Mouse (Mus musculus) kidney, adult 9 months (tissue): ENCODE data around the gene Msl1.

Experiments used
- DNase-seq: peaks from one replicate; pipeline ENCODE4 v3.0.0; 2022

Msl1 gene

GRCm38 (mm10) chr11:98795015-98795713 is at the start of gene Msl1:
TSS of gene Msl1 (plus strand) at chr11:98795516.
- DNase-seq: peak; percentile 89

DNA sequence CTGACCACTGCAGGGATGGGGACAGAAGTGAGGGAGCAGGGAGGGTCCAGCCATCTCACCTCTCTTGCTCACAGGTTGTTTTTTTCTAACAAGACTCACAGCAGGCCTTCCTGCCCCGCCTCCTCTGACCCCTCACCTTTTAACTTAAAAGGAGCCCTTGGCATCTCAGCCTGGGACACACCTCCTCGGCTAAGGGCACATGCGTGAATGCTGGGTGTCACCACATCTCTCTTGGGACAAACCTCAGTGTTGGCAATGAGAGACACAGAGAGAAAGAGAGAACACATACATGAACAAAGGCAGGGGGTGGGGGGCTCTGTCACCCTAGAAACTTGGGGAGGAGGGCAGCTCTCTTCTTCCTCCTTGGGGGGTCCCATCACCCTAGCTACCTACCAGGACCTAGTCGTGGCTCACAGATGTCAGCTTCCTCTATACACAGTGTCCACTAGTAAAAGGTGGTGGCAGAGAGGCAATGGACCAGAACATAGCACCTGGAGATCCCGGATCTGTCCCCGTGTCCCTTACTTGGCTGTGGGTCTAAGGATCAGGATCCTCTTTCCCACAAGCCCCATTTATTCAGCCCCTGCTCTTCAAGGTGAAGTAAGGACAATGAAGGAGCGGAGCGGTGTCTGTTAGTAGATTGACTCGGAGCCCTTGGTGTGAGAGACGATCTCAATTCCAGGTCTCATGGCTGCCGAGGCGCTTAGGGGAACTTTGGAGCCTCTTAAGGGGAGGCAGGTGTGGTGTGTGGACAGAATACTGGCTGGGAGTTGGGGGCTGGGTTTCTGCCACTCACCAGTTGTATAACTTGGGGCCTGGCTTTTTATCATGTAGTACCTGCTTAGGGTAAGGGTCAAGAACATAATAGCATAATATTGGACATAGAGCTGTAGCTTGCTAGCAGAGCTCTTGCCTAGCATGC is 49.1 kb upstream of the Msl1 start:
- peak; percentile 52 for DNase-seq

DNA sequence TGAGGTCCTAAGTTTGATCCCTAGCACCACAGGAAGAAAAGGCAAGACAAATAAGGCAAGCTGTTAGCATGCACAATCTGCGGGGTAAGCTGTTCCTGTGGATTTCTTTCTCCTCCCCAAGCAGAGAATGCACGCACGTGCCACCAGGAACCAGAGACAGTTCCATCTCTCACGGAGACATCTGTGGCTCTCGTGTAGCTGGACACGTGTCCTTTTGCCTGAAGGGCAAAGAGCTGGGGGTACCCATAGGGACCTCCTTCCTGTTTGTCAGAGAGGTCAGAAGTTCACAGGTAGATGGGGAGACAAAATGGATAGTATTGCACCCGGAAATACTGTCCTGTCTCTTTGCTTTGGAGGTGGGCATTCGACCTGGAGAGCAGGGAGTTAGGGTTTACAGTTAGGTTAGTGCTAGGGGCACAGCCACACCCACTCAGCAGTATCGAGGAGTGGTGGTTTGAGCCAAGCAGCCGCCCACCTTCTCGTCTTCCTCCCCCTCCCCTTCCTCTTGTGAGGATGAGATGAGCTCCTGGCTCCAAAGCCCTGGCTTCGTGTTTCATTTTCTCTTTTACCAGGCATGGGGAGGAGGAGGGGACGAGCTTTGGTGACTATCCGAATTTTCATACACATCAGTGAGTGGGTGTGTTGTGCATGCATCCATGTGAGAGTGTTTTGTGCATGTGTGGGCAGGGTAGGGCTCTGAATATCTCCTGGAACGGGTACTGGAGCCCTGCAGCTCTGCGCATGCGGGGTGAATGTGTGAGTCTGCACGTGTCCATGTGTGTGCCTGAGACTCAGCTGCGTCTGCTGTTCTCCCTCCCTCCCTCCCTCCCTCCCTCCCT is 48.2 kb upstream of the Msl1 start:
- peak; percentile 90 for DNase-seq

- DNase-seq: peak; percentile 34
Observed at GRCm38 (mm10) chr11:98747804-98748505, 47.4 kb upstream of the Msl1 start.

DNA sequence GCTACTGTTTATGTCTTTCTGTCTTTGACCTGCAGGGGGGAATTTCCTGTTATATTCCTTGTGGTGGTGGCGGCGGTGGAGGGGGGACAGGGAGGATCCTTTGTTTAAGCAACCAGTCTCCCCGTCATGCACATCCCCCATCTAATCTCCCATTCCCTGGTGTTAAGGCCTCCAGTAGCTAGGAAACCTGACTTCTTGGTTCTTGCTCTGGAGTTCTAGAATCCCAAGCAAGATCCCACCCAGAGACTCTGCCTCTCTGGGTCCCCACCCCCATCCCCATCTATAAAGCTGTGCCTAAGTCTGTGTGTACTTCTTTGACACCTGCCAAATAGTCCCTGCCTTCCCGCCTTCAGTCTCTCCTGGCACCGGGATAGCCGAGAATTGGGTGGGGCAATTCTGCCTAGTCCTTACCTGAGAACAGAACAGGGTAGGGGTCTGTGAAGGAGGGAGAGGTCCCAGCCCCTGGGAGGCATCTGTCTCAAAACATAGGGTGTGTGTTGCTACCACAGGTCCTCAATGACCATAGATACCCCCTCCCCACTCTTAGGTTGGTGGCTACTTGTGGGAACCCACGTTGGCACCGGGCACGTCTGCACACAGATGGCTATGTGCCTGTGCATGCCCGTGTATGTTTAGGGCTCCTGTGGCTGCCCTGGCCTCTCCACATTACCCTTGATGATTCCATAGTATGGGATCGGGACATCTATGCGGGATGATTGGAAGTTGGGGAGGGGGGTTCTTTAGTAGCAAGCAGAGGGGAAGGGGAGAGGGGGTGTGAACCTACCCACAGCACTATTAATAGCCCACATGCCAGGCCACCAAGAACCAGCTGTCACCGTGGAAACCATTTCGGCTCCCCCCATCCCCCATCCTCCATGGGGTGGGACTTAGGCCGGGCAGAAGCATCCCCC is 46.6 kb upstream of the Msl1 start:
- DNase-seq: peak; percentile 42

GRCm38 (mm10) chr11:98749716-98750115 is 45.6 kb upstream of the Msl1 start:
- DNase-seq: peak; percentile 26

DNA sequence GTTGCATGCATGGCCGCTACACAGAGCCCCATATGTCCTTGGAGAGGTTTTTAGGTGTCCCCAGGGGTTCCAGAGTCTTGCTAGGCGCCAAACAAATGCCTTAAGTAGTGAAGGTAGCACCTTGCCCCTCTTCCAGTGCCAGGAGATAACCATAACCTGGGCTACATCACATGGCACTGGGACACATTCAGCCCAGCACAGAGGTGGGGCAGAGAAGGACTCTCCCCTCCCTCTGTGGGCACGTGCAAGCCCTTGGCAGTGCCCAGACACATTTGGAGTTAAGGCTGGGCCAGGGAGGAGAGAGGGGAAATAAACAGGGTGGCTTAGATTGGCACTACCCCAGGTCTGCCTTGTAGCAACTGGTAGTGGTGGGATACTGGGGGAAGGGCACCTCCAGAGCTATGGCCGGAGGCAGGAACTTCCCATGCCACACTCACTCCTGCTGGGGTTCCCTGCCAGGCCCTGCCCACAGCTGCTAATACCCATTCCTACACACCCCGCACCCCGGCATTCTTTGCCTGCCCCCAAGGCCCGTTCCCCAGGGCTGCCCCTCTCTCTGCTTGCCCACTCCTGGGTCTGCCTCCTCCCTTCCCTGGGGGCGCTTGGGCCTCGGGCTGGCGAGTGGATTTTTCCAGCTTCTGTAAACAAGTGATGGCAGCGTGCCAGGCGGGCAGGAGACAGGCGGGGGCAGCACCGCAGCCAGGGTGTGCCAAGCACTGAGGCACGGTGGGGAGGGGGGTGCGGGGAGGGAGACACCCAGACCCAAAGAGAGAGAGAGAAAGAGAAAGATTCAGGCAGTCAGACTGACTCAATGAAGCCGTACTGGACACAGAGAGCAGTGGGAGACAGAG is 44.7 kb upstream of the Msl1 start:
- DNase-seq: peak; percentile 81

- peak; percentile 69 for DNase-seq
Observed at GRCm38 (mm10) chr11:98751221-98751782, 44.0 kb upstream of the Msl1 start.

DNA sequence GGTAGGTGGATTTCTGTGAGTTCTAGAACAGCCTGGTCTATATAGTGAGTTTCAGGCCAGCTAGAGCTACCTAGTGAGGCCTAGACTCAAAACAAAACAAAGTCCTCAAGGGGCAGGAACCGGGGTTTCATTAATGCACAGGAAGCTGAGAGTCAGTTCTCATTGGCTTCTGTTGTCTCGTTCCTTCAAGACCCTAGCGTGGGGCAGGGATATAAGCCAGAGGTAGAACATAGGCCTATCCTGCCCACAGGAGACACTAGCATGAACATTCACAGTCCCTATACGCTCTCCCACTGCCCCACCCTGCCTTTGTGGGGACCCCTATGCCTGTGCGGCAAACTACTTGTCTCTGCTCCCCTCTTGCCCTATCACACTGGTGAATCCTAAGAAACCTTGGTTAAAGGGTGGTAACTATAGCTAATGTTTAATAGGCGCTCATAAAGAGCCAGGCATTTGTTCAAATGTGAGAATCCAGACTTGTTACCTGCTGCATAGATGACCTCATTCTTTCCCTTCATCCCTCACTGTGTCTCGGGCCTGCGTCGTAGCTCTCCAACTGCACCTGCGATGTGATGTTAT is 42.7 kb upstream of the Msl1 start:
- peak; percentile 61 for DNase-seq

GRCm38 (mm10) chr11:98753264-98753663 is 42.1 kb upstream of the Msl1 start:
- DNase-seq: no peak

- DNase-seq: no peak
Observed at GRCm38 (mm10) chr11:98754151-98754620, 41.1 kb upstream of the Msl1 start.

- peak; percentile 80 for DNase-seq
Observed at GRCm38 (mm10) chr11:98754621-98755181, 40.6 kb upstream of the Msl1 start.

GRCm38 (mm10) chr11:98755726-98756380 is 39.5 kb upstream of the Msl1 start:
- no peak for DNase-seq

DNA sequence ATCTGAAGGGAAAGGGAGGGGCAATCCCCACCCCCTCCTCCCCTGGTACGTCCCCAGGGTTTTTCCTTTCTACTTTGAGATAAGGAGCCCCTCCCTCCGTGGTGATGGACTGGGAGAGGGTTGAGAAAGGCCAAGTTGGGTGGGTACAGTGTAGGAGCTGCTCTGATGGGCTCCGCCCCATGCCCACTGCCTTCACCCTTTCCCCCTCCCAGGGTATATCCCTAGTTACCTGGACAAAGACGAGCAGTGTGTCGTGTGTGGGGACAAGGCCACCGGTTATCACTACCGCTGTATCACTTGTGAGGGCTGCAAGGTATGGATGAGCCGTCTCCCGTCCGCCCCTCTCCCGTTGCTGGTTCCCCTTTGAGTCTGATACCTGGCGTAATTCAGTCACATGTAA is 38.6 kb upstream of the Msl1 start:
- no peak for DNase-seq

DNA sequence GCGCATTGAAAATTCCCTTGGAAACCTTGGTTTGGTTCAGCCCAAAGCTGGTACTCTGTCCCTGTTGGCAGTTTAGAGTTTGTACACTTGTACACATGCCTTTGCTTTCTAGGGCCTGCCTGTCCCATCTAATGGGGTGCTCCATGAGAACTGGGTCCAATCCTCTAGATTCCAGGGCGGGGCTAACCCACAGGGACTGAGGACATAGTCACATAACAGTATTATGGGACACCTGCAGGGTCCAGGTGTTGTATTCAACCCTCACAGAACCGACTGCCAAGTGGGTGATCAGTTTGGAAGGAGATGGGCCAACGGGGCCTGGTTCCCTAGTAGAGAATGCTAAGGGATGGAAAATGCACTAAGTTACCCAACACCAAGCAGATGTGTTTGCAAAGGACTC is 33.4 kb upstream of the Msl1 start:
- no peak for DNase-seq

- peak; percentile 61 for DNase-seq
Observed at GRCm38 (mm10) chr11:98762756-98763501, 32.4 kb upstream of the Msl1 start.

DNA sequence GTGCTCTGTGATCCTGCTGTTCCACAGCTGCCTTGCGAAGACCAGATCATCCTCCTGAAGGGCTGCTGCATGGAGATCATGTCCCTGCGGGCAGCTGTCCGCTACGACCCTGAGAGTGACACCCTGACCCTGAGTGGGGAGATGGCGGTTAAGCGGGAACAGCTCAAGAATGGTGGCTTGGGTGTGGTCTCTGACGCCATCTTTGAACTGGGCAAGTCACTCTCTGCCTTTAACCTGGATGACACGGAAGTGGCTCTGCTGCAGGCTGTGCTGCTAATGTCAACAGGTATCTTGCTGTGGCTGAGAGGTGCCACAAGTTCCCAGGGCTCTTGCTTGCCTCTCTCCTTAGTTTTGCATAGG is 31.8 kb upstream of the Msl1 start:
- DNase-seq: no peak

- DNase-seq: no peak
Observed at GRCm38 (mm10) chr11:98764091-98764490, 31.2 kb upstream of the Msl1 start.
